Mouse (Mus musculus) kidney, adult 9 months (tissue): ENCODE results near the gene Kazn.
A peak's percentile ranks its signal among the peaks of the same experiment; 100 is the strongest.

Experiments
- DNase-seq: peaks from one replicate; pipeline ENCODE4 v3.0.0; 2022

The Kazn gene

GRCm38 (mm10) chr4:142097871-142098270, 141.3 kb downstream of the Kazn start:
- DNase-seq: peak; percentile 61

DNA sequence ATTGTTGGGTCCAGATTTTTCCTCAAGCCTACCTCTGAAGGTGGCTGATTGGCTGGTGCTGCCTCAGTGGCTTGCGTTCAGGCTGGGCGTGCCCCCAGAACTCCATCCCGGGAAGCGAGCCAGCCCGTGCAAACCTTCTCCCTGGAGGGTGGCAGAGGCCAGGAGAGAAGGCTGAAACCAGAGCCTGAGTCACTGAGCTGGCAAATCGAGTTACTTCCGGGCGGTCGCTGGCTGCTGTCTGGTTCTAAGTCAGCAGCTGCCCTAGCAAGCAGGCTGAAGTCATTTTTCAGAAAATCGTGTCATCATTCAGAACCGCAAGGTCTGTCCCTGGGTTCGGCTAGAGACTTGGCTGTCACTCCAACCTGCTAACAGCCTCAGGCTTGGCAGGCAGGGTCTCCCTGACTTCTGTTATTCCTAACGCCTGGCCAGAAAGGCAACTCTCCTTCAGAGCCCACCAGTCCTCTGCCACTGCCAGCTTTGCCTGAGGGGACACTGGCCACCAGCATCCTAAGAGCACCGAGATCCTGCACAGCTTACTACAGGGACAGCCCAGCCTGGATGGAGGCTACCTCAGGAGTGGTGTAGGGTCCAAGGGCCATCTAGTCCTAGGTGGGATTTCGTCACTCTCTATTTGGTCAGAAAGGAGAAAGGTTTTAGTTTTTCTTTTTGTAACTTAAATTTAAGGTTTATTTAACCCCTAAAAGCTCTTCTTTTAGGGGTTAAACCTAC, 143.5 kb downstream of the Kazn start:
- peak; percentile 78 for DNase-seq

GRCm38 (mm10) chr4:142094386-142094785, 144.8 kb downstream of the Kazn start:
- DNase-seq: no peak

DNA sequence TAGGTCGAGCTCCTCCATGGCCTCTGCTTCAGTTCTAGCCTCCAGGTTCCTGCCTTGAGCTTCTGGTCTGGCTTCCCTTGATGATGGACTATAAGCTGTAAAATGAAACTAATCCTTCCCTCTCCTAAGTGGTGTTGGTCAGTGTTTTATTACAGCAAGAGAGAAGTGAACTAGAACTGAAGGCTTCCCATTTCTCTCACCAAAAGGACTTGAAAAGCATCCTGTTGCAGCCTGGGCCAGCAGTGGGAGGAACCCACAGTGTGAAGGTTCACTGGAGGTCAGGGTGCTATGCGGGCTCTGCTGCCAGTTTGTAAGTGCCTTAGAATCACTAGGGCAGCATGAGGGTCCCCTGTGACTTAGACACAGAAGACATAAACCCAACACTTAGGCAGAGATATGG, 148.1 kb downstream of the Kazn start:
- DNase-seq: no peak

DNA sequence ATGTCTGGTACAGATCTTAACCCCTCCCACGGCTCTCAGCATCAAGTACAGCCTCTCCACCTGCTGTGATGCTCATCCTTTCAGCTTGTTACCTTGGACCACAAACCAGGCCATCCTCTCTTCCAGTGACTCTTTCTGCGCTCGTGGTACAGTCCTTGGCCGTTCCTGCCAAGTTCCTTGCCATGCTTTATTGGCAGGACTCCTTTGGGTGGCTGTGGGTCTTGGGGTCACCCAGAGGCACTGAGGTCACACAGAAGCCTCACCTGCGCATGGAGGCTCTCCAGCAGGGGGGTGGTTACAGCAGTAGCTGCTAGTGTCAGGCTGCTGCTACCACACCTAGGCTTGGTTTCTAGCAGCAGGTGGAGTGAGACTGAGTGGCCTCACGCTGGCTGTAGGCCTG, 149.2 kb downstream of the Kazn start:
- DNase-seq: no peak

DNA sequence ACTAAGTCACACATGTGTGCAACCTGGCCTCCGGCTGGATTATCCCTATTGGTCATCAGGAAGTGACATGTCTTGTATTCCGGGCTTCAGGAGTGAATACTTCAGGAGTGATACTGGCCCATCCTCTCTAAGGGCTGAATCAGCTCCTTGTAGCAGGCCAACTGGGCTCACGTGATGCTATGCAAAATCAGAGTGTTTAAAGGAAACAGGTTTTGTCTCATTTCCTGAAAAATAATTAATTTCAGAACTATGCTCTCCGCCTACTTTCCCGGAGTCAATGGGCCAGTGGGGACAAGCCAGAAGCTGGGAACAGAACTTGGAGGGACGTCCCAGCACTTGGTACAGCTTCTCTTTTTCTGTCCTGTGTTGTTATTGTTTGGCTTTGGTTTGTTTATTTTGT, 150.4 kb downstream of the Kazn start:
- DNase-seq: no peak

DNA sequence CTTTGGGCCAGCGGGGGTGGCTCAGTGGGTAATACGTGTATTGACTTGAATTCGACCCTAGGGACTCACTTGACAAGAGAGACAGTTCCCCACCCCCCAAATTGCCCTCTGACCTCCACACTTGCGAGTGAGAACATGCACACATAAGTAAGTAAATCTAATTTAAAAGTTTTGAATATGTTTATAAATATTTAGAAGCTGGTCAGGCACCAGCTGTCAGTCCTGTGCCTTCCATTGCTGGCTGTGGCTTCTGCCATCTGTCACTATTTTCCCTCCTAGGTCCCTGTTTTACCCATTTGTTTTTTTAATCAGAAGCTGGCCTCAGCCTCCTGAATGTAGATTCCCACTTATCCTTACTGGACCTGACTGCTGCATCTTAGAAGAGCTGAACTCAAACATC, 150.8 kb downstream of the Kazn start:
- no peak for DNase-seq

- DNase-seq: no peak
Observed at GRCm38 (mm10) chr4:142084936-142085563, 154.2 kb downstream of the Kazn start.

GRCm38 (mm10) chr4:142084131-142084899, 154.9 kb downstream of the Kazn start, which contains the start of gene Tmem51:
TSS of gene Tmem51 (minus strand) at chr4:142084304.
- DNase-seq: peak; percentile 80

- peak; percentile 88 for DNase-seq
Observed at GRCm38 (mm10) chr4:142083762-142084130, 155.5 kb downstream of the Kazn start.

- no peak for DNase-seq
Observed at GRCm38 (mm10) chr4:142083193-142083592, 156.0 kb downstream of the Kazn start.

DNA sequence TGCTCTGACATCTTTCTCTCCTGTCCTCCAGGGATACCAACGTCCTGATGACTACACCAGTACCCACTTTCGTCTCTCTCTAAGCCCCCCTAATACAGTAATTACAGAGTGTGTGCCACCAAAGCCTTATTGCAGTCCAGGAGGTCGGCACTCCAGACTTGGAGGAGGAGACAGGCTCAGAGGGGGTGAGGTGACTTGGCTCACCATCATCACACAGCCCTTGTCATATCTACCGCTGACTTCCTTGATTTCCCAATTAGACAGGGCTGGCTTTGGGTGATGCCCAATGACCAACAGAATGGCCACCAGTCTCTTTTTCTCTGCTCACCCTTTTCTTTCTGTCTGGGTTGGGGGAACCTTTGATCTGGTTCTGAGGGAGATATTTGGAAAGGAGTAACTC, 156.5 kb downstream of the Kazn start:
- DNase-seq: no peak

DNA sequence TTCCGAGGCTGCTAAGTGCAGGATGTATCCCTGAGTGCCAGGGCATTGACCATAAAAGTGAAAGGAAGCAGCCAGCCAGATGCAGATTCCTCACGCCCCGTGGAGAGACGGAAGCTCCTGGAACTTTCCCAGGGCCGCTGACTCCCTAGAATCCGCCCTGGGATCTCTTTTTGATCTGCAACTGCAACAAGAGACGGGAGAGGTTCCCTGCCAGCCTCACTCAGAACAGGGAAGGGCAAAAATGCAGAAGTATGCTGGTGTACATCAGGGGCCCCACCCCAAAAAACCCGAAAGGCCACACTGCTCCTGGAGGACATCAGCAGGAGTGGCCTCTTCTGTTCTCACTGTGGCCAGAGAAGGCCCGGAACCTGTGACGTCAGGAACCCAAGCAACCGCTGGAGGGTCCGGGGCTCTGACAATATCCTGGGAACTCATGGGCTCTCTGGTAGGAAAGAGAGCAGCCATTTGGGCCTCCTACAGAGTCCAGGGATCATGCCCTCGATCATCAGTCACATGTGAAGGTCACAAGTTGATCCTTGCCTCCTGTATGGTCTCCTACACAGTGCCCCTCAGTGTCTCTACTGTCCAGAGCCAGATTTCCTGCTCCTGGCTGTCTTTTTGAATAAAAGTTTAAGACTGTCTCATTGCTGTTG, 157.4 kb downstream of the Kazn start:
- peak; percentile 69 for DNase-seq

DNA sequence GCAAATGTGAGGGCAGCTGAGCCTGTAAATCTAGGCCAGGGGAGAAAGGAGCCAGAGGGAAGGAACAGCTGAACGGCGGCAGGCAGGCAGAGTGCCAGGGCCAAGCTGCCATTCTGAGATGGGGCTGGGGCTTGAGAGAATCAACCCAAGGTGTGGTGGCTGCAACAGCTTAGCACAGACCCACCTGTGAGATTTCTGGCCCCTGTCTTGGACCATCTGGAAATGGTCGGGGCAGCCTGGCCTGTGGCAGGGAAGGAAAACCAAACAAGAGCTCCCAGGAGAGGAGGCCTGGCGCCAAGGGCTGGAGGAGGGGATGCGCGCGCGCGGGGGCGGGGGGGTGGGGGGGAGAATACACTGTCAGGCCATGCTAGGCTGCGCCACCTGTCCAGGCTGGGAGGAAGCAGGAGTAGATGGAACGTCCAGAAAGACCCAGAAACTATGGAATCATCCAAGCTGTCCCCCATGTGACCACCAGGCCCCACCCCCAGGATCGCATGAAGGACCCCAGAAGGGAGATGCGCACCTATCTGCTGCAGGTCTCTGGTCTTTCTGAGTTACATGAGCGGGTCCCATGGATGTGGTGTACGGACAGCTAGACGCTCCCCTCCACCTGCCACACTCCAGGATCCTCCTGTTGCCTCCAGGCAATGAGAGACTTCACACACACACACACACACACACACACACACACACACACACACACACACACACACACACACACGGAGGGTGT, 158.1 kb downstream of the Kazn start:
- peak; percentile 70 for DNase-seq

GRCm38 (mm10) chr4:142080487-142080767, 158.8 kb downstream of the Kazn start:
- no peak for DNase-seq

GRCm38 (mm10) chr4:142079629-142080486, 159.3 kb downstream of the Kazn start:
- no peak for DNase-seq

GRCm38 (mm10) chr4:142077572-142078271, 161.5 kb downstream of the Kazn start:
- peak; percentile 74 for DNase-seq

GRCm38 (mm10) chr4:142076883-142077282, 162.3 kb downstream of the Kazn start:
- no peak for DNase-seq

- no peak for DNase-seq
Observed at GRCm38 (mm10) chr4:142075931-142076330, 163.3 kb downstream of the Kazn start.

DNA sequence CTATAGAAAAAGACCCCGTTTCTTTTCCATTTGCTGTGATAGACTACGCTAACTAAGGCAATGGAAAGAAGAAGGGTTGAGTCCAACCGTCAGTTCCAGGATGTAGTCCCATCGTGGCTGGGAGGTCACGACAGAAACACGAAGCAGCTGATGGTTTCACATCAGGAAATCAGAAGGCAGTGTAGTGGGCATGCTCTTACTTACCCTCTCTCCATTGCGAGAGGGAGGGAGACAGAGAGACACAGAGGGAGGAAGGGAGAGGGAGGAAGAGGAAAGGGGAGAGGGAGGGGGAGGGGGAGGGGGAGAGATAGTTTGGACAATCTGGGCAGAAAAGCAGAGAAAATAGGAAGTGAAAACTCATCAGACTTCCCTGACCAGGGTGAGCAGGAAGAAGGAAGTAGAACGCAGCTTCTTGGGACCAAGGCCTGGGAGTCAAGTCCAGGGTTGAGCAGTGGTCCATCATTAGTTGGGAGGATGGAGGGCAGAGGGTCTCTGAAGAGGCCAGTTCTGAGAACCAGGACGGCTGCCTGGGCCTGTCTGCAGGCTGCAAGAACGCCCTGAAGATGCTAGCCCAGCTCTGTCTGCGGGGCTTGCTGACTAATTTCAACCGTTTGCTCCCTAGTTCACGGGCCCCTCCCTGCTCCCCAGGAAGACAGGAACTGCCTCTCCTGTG, 165.0 kb downstream of the Kazn start:
- no peak for DNase-seq
